Mouse (Mus musculus) mature B cell (primary cell): Measurements from ENCODE around the gene Wdr48.

Source experiments
- in situ Hi-C: fragments of 300-500 bp; cut with MboI; formaldehyde crosslinking; loops from 2 replicates; pipeline ENCODE4 v1.14.3; 2019

Gene Wdr48

GRCm38 (mm10) chr9:119970221-119970620, 75.5 kb downstream of the Wdr48 start:
- in situ Hi-C loops: no loop called here

DNA sequence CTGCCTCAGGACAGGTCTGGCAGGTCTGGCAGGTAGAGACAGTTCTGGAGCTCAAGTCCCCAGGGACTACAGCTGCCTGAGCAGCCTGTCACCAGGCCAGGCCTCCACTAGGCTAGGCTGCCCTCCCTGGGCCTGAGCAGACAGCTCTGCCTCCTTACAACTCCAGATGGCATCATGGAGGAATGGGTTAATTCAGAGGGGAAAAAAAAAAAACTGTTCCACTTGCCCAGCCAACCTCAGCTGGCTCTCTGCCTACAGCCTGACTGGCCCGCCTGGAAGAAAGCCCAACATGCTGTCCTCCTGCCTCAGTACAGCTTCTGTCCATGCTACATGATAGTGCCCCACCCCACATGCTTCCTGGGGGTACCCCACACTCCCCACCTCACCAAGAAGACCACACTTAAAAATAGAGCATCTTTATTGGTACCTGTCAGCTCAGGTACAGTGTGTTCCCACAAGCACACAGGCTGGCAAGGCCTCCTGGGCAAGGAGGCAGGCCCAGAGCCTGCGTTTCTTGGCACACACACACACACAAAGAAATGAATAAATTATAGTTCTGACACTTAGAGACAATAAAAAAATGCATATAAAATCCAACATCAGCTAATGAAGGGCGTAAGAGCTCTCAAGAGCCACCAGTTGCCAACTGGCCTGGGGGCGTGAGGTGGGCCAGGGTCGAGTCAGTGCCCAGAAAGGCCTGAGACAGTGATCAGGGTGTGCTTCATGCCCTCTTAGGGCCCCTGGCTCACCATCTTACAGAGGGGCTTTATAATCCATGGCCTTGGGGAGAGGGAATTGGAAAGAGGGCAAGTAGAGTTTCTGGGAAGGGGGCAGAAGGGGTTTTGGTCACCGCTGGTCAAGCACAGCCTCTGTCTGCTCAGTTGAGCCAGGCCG, 76.3 kb downstream of the Wdr48 start:
- in situ Hi-C loops: no loop called here

GRCm38 (mm10) chr9:119972166-119972565, 77.5 kb downstream of the Wdr48 start:
- in situ Hi-C loops: no loop called here

- in situ Hi-C loops: no loop called here
Observed at GRCm38 (mm10) chr9:119972582-119972981, 77.9 kb downstream of the Wdr48 start.

GRCm38 (mm10) chr9:119973281-119973680, 78.6 kb downstream of the Wdr48 start:
- in situ Hi-C loops: no loop called here

GRCm38 (mm10) chr9:119973869-119974520, 79.3 kb downstream of the Wdr48 start:
- in situ Hi-C loops: no loop called here

- in situ Hi-C loops: no loop called here
Observed at GRCm38 (mm10) chr9:119974609-119975008, 79.9 kb downstream of the Wdr48 start.

DNA sequence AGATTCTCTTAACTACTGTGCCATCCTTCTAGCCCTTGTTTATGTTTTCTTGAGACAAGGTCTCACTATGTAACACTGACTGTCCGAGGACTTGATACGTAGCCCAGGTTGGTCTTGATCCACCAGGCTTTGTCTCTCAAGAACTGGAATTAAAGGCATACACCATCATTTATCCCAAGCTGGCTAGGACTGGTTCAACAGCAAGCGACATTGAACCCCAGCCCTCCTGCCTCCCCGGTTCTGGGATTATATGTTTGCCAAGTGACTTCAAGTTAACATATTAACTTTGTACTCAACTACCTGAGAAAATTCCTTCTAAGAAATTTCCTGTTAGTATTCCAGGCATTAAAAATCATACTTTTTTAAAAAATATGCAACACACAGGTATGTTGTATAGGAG, 80.6 kb downstream of the Wdr48 start:
- in situ Hi-C loops: no loop called here
